Mouse (Mus musculus) left cerebral cortex, adult 2 months (tissue): ENCODE measurements around the gene Ate1. TPM values are rescaled to one million over a fixed set of nuclear protein-coding genes. Genes with fewer than 3 reads are reported as not detected.

ENCODE experiments used
- DNase-seq, 2 experiments: peaks; one replicate each; pipeline ENCODE4 v3.0.0; 2021 to 2022; ENCODE audit warnings: low spot score in 2 of 2, mixed read lengths in 1 of 2; ENCODE audit errors: extremely low spot score in 1 of 2
- H3K27ac ChIP-seq: fragments of 200-600 bp; 2 replicates; pipeline ENCODE4 v1.8.1; 2022
- H3K4me3 ChIP-seq: fragments of 200-600 bp; 2 replicates; pipeline ENCODE4 v1.8.1; 2022
- CTCF ChIP-seq: fragments of 200-600 bp; IDR thresholded peaks from 2 replicates; pipeline ENCODE4 v1.8.1; 2022; ENCODE audit warnings: antibody characterized with exemption, mild to moderate bottlenecking, moderate library complexity
- intact Hi-C: fragments of 180-260 bp; cut with DNase I; formaldehyde crosslinking; loops from one replicate; pipeline ENCODE4 v1.15.1; 2025
- long read RNA-seq, 2 experiments: library from polyadenylated mRNA; stranded (forward); transcript quantifications; one replicate each; pipeline ENCODE4 v2.0.0; 2021; ENCODE audit warnings: borderline mapping rate in 2 of 2
- total RNA-seq, 2 experiments: library from RNA; stranded (reverse); gene quantifications; 2 replicates each; pipeline ENCODE4 v1.2.3; 2021

The Ate1 gene
- total RNA-seq: 10 to 100 TPM; 63.8 to 64.7 TPM
- long read RNA-seq, experiment 1, full-length matches to known transcripts: 81 of 92 reads
- long read RNA-seq, experiment 1, partial matches to known transcripts: 1 of 92 reads
- long read RNA-seq, experiment 1, other reads (novel, unspliced or antisense): 10 of 92 reads
- long read RNA-seq, experiment 2, full-length matches to known transcripts: 25 of 37 reads
- long read RNA-seq, experiment 2, partial matches to known transcripts: 2 of 37 reads
- long read RNA-seq, experiment 2, other reads (novel, unspliced or antisense): 10 of 37 reads

DNA sequence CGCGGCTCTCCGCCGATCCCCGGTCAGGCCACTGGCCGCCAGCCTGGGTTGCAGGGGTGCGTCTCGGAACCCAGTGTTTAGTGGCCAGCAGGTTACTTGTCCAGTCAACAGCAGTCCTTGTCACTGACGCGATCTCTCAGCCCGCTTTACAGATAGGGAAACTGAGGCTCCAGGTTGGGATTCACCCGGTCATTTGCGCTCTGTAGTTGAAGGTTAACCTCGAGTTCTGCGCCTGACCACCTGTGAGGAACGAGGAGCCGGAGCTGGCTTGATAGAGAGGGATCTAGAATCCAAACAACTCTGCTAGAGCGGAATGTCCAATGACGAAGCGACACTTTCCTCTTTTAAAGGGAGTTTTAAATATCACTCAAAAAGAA, at the start of gene Ate1:
Gene Ate1 (minus strand): TSS at position 321 of the 377 bp plus-strand sequence.
- Histone ChIP-seq H3K4me3 (peak within 1 kb of the TSS; percentile 83), H3K27ac (peak within 1 kb of the TSS; percentile 99)
- TF ChIP-seq CTCF: no peak
- DNase-seq: no peak
- intact Hi-C loops: loop anchor here (10.0 kb wide), 1 partner anchor 395 kb away; no protein-coding TSS in a partner anchor

DNA sequence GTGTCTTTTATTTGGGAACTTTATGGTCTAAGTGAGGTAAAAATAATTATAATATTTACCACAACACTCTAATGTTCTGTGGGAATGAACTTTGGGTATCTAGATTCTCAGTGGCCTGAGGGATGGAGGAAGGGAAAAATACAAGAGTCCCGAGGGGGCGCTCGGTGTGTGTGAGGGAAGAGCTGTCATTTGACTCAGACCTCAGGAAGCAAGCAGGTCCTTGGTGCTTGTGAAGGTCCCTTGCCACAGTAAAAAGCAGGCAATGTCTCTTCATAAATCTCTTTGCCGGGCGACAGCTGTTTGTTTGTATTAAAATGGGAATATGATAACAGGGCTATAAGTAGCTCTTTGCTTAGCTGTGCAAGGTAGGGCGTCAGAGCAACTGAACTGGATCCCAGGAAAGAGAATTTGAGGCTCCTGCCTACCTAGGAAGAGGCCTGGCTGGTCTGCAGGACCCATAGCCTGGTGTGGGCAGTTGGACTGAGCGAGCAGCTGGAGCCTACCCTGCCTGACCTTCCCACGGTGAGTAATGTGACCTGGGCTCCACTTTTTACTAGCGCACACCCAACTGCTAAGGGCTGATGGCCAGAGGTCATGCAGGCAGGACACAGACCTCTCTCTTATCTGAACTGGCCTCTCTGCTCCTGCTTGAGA, 48.7 kb upstream of the Ate1 start:
- intact Hi-C loops: no loop called here

DNA sequence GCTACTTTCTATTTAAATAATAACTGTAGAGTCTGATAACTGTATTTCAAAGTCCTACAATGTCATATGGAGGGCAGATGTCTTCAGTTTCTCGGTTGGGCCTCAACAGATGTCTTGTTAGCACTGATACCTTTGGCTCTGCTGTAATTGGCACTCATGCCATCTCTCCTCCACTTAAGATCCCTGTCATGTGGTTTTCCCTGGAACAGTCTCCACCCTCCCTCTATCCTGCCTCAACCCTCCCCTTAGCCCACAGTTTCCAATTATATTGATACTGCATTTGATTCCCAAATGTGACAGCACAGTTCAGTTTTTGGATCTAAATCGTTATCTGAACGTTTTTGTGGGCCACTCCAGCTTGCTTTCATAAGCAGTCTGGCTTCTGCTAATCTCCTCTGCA, 44.4 kb upstream of the Ate1 start:
- intact Hi-C loops: no loop called here
- TF ChIP-seq CTCF: no peak
- H3K27ac ChIP-seq: no peak overlapping the region
- no peak for DNase-seq
- H3K4me3 ChIP-seq: no peak overlapping the region

More for the DNA sequence above, 48.7 kb upstream of the Ate1 start:
- DNase-seq: no peak
- Histone ChIP-seq H3K27ac (no peak overlapping the region), H3K4me3 (no peak overlapping the region)
- TF ChIP-seq CTCF: no peak

DNA sequence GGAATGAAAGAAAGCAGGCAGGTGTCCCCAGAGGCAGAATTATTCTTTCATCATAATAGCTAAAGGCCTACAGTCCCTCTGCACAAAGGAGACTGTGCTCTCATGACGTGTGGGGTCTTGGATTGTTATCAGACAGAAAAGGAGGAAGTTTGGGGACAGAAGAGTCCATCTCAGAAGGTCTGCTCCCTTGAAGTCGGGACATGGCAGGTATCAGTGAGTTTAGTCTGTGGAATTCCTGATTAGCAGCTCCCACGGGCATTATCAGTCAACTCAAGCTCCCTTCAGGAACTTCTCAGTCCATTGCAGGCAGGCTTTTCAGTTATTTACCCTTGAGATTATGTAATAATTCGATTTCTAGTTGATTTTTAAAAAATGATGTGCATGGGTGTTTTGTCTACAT, 43.7 kb upstream of the Ate1 start:
- no peak for DNase-seq
- H3K4me3 ChIP-seq: no peak overlapping the region
- intact Hi-C loops: no loop called here
- H3K27ac ChIP-seq: no peak overlapping the region
- no peak for TF ChIP-seq CTCF

DNA sequence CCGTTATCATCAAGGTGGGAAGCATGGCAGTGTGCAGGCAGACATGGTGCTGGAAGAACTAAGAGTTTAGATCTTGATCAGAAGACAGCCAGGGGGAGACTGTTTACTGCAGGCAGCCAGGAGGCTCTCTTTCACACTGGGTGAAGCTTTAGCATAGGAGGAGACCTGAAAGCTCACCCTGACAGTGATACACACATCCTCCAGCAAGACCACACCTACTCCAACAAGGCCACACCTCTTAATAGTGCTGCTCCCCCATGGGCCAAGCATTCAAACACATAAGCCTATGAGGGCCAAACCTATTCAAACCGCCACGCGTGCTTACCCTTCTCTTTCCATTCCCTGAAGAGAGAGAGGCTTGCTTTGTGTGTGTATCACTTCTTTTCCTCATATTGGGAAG, 43.1 kb upstream of the Ate1 start:
- DNase-seq: no peak
- Histone ChIP-seq H3K27ac (no peak overlapping the region), H3K4me3 (no peak overlapping the region)
- no peak for TF ChIP-seq CTCF
- intact Hi-C loops: no loop called here

DNA sequence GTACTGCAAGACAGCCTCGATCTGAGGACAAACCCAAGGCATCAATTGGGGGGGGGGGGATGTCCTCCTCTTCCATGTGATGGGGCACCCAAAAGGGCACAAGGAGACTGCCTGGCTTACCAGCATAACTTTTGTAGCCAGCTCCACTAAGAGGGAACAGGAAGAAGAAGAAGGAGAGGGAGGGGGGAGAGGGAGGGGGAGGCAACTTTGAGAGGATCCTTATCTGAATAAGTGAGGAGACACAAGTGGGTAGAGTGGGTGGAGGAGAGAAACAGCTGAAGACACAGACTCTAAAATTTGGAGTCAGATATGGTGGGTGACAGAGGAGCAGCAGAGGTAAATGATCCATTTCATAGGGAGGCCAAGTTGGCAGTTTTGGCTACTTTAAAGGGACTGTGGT, 40.8 kb upstream of the Ate1 start:
- Histone ChIP-seq H3K4me3 (no peak overlapping the region), H3K27ac (no peak overlapping the region)
- TF ChIP-seq CTCF: no peak
- intact Hi-C loops: no loop called here
- no peak for DNase-seq

DNA sequence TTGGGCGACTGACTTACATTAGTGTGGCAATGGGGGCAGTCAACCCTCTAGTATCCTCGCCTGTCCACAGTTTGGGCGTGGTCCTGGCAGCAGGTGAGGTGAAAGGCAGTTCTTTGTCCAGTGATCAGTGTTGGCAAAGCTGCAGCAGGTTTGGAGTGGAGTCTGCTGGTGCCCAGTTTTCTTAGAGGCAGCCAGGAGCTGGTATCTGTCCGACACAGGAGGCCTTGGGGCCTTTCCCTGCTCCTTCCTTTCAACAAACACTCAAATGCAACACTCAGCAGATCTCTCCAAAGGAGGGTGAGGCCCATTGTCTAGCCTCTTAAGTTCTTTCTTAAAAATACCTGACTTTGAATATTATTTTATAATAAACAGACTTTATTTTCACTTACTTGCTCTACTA, 38.4 kb upstream of the Ate1 start:
- no peak overlapping the region for H3K27ac ChIP-seq
- no peak for DNase-seq
- no peak for TF ChIP-seq CTCF
- no peak overlapping the region for H3K4me3 ChIP-seq
- intact Hi-C loops: no loop called here

DNA sequence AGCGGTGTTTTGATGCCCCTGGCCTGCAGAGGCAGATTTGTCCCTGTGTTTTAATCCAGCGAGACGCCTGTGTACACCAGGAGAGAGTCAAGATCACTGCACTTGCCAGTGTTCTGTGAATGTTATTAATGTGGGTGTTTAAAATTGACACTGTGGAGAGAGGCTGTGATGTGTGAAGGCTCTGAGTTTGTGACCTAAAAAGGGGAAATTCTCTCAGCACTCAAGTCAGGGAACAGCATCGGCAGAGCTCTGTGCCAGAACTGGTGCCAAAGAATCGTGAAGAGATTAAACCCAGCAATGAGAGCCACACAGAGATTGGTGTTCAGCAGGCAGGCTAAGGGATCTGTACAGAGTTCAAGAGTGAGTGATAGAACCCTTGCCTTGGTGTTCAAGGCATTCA, 35.4 kb upstream of the Ate1 start:
- TF ChIP-seq CTCF: no peak
- no peak for DNase-seq
- intact Hi-C loops: no loop called here
- H3K4me3 ChIP-seq: no peak overlapping the region
- no peak overlapping the region for H3K27ac ChIP-seq

DNA sequence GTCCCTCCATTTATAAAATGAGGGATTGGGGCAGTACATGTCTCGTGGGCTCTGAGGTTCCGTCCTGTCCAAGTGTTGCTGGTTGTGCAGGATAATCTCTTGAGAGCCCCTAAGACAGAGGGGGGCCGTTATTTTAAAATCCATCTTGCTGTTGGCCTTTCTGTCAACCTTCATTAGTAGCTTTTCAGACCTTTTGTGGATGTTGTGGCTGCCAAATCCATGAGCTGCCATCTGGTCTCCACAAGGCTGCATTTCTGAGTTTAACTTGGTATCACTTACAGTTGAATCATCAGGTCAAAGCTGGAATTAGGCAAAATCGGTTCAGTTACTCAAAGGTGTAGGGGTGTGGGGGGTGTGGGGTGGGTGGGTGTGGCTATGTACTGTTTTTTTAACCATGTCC, 33.2 kb upstream of the Ate1 start:
- H3K27ac ChIP-seq: no peak overlapping the region
- TF ChIP-seq CTCF: no peak
- no peak for DNase-seq
- no peak overlapping the region for H3K4me3 ChIP-seq
- intact Hi-C loops: no loop called here

DNA sequence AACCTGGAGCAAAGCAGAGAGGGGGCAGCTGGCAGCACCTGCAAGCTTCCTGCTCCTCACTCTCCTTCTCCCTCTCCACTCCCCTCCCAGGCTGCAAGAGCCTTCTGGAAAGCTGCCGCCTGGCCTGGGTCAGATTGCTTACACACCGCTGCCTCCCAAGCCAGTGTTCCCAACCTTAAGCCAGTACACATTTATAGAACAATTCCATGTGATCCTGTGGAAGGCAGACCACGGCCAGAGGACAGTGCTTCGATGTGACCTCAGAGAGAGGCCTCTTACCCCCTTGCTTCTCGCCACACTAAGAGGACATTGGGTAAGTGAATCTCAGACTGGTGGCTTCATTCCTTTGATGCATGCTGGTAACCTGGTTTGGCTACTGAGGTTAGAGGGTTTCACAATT, 32.6 kb upstream of the Ate1 start:
- intact Hi-C loops: no loop called here

DNA sequence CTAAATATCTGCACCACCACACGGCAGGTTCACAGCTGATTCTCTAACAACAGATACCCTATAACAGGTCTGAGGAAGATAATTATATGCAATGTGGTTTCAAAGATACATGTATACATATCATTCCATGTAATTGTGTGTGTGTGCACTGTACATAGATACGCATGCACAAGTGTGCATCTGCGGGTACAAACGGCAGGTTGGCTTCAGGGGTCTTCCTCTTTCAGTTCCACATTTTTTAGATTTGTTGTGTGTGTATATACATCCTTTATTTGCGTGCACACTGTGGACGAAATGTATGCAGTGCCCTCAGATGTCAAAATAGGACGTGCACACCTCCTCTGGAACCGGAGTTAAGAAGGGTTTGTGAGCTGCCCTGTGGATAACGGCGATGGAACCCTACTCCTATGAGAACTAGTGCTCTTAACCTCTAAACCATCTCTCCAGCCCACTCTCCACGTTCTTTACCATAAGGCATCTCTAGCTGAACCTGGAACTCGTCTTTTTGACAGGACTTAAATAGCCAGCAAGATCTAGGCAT, 27.5 kb upstream of the Ate1 start:
- intact Hi-C loops: loop anchor here (2.0 to 5.0 kb wide), 6 partner anchors 29 to 215 kb away; no protein-coding TSS in a partner anchor
- Histone ChIP-seq H3K4me3 (peak overlapping the region; percentile 85), H3K27ac (no peak overlapping the region)
- no peak for TF ChIP-seq CTCF
- DNase-seq: no peak

More for the DNA sequence above, 32.6 kb upstream of the Ate1 start:
- TF ChIP-seq CTCF: no peak
- Histone ChIP-seq H3K27ac (no peak overlapping the region), H3K4me3 (no peak overlapping the region)
- DNase-seq: no peak

DNA sequence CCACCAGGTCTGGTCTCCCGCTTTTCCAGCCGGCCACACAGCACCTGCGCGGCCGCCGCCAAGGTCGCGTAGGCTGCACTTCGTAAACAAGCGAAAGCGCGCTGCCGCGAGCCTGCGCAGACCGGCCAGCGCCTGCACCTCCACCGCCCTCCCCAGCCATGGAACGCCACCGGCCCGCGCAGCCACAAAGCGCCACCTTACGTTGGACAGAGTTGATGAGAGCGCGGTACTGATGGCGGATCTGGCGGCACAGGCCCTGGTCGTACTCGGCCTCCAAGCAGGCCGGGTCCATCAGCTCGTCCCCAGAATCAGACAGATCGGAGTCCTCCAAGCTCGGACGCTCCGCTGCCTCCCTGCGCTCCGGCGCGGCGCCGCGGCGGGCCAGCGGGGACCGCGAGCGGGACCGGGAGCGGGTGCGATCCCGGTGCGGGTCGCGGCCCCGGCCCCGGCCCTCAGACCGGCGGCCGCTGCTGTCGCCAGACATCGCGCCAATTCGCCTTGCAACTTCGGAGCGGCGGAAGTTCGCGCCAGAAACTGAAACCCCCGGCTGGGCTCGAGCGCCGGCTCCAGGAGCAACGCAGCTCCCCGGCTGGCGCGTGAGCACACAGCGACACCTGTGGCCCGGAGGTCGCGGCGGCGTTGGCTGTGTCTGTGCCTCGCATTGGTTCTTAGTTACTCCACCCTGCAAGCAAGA, 26.8 kb upstream of the Ate1 start:
- intact Hi-C loops: loop anchor here (2.0 to 5.0 kb wide), 6 partner anchors 28 to 215 kb away; no protein-coding TSS in a partner anchor
- Histone ChIP-seq H3K27ac (peak overlapping the region; percentile 97), H3K4me3 (peak overlapping the region; percentile 85)
- TF ChIP-seq CTCF: peak; percentile 83
- peak; percentile 89 to 93 for DNase-seq
